Mouse (Mus musculus) ovary, postnatal 36 days (tissue): ENCODE results near the gene Pdlim3.

ENCODE experiments used
- DNase-seq: peaks from one replicate; pipeline ENCODE4 v3.0.0; 2022; ENCODE audit warnings: low spot score, mixed read lengths

The Pdlim3 gene

DNA sequence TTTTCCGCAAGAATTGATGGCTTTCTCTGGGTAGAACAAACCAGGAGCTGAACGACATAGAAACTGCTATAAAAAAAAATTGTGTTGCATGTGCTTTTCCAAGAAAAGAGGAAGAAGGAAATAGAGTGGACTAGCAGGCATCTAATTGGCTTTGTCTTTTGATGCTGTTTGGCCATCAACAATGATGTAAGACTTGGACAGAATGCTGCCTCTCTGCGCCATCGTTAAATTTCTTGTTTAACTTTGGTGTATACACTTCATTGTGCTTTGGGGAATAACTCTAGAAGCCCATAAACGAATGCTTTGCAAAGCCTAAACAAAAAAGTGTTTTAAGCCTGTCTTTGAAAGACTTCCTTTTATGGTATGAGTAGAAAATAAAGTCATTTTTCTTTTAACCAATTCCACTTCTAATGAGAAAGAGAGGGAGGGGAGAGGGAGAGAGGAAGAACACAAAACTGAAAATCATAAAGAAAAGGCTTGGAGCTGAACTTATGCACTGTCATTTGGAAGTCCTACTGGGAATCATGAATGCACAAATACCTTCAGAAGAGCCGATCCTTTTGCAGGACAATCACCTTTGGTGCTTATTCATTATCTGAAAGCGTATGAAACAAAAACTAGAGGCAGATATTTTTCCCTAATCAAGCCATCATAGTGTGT is 20.5 kb downstream of the Pdlim3 start:
- DNase-seq, result no peak

GRCm38 (mm10) chr8:45906251-45906619 is 21.0 kb downstream of the Pdlim3 start:
- no peak for DNase-seq

GRCm38 (mm10) chr8:45913707-45914106 is 28.4 kb downstream of the Pdlim3 start:
- DNase-seq, result no peak

DNA sequence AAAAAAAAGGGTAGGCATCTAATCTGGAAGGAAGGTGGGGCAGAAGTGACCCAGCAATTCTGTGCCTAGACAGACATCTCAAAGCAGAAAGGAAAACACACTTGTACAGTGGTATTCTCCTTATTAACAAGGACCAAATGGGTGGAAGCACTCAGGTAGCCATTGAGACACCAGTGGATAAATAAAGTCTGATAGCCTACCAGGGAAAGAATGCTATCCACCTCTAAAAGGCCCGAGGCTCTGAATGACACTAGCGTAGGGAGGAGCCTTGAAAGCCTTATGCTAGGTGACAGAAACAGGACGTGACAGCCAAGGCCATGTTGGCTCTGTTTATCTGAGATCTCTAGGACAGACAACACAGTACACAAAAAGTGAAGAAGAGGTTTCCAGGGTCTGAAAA is 31.2 kb downstream of the Pdlim3 start:
- DNase-seq, result no peak

- no peak for DNase-seq
Observed at GRCm38 (mm10) chr8:45917040-45917679, 31.9 kb downstream of the Pdlim3 start.

GRCm38 (mm10) chr8:45918891-45919290 is 33.6 kb downstream of the Pdlim3 start:
- no peak for DNase-seq

- no peak for DNase-seq
Observed at GRCm38 (mm10) chr8:45920392-45920791, 35.1 kb downstream of the Pdlim3 start.

DNA sequence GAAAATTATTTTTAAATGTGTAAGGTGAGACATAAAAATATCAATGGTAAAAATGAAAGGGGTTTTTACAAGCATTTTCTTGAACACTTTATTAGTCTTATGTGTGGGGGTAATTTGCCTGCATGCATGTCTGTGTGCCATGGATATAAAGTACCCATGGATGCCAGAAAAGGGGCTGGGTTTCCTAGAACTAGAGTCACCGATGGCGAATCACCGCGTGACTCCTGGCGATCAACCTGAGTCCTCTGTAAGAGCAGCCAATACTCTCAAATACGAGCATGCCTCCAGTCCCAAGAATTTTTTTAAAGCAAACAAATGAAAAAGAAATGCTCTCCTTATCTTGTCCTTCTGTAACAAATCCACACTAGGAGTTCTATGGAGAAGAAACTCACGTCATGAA is 36.9 kb downstream of the Pdlim3 start:
- DNase-seq, result no peak

GRCm38 (mm10) chr8:45934582-45935014 is 49.3 kb downstream of the Pdlim3 start, which contains the start of gene Ccdc110:
Gene Ccdc110 (plus strand): TSS chr8:45934619.
- DNase-seq, result peak; percentile 94

GRCm38 (mm10) chr8:45936986-45937385 is 51.7 kb downstream of the Pdlim3 start:
- no peak for DNase-seq

DNA sequence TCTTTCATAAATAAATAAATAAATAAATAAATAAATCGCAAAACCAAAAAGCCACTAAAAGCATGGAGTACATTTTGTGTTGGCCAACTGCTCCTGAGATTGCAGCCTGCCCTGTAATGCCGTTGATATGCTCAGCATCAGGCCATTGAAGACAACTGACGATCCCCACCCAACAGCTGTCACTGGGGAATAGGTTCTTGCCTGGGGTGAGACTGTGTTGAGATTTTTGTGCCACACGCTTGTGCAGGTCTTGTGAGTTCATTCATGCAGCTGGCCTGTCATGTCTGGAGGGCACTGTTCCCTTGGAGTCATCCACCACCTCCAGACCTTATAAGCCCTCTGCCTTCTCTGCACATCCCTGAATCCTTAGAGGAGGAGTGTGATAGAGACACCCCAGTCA is 61.0 kb downstream of the Pdlim3 start:
- DNase-seq, result no peak

GRCm38 (mm10) chr8:45950622-45951021 is 65.4 kb downstream of the Pdlim3 start:
- DNase-seq, result no peak
